Mouse (Mus musculus) stomach, postnatal 0 days (tissue): ENCODE measurements around the gene Olfr325.

ENCODE experiments used
- CTCF ChIP-seq: IDR thresholded peaks from 2 replicates; pipeline ENCODE4 v1.5.1; 2016; ENCODE audit warnings: antibody characterized with exemption, low read depth, mild to moderate bottlenecking, moderate library complexity
- EP300 ChIP-seq: optimal IDR thresholded peaks from 2 replicates; pipeline ENCODE3; 2016; ENCODE audit warnings: antibody characterized with exemption

DNA sequence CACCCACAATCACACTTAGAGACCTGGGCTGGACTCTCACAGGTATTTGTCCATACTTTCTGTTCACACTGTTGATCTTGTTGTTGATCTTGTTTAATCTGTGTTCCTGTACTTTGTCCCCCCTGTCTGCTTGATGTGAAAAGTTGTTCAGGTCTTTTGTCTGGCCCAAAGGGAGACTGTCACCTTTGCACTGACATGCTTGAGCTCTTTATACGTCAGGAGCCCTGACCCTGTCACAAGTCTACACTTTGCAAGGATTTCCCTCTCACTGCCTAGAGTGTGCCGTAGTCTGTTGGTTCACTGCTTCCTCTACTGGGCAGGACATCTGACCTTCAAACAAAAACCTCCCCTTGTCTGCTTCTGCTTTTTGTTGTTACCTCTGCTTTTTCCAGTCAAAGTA lies 27.2 kb downstream of the Olfr325 start:
- no peak for TF ChIP-seq CTCF
- no peak for TF ChIP-seq EP300
